Mouse (Mus musculus) ES-E14 (cell line): ENCODE data around the gene Ak8.

Source experiments
- CHD2 ChIP-seq: IDR thresholded peaks from 2 replicates; pipeline ENCODE4 v1.6.1; 2014; ENCODE audit warnings: mild to moderate bottlenecking, low read depth, low read length, inconsistent platforms
- HCFC1 ChIP-seq: IDR thresholded peaks from 2 replicates; pipeline ENCODE4 v1.6.1; 2012; ENCODE audit warnings: low read length, inconsistent platforms, borderline replicate concordance; ENCODE audit not compliant: insufficient read depth
- ZC3H11A ChIP-seq: IDR thresholded peaks from 2 replicates; pipeline ENCODE4 v1.6.1; 2012; ENCODE audit warnings: low read depth, mild to moderate bottlenecking, inconsistent platforms, low read length, borderline replicate concordance
- ZNF384 ChIP-seq: IDR thresholded peaks from 2 replicates; pipeline ENCODE4 v1.6.1; 2012; ENCODE audit warnings: low read depth, low read length, inconsistent platforms

GRCm38 (mm10) chr2:28706787-28707186 lies 6.8 kb downstream of the Ak8 start:
- TF ChIP-seq ZNF384 (no peak), CHD2 (no peak), ZC3H11A (no peak), HCFC1 (no peak)
